Mouse (Mus musculus): ENCODE measurements around the gene Lifr.

DNA sequence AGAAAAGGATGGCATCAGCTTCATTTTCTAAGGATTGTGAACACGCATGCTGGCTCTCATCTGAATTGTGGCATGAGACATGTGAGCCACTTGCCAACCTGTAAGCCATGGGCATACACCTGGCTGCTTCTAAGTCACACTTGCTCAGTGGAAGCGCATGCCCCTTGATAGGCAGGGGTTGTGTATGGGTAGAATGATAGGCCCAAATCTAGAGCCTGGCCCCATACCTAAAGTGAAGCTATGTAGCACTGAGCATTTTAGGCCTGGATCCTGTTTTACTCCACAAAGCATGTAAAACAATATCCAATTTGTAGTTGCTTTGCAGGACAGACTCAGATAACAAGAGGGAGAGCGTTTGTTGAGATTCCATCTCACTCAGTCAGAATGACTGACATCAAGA, 7.5 kb upstream of the Lifr start:
- TF ChIP-seq EP300 (IDR thresholded peaks at IDR 0.05; ENCODE audit: low read depth) (no peak), CTCF (IDR thresholded peaks at IDR 0.05; ENCODE audit: low read depth) (no peak)
